Mouse (Mus musculus): ENCODE results near the gene Dkk2.
"Not testable (repeated sequence)": the region's sequence is repeated elsewhere in the genome, so short reads cannot be mapped to it uniquely, and the experiment has no call there.

Gene Dkk2

GRCm38 (mm10) chr3:132085112-132085822 lies at the start of gene Dkk2:
TSS of gene Dkk2 (plus strand) at chr3:132085292.
- in situ Hi-C loops (cut with MboI; ENCODE audit: low pct_unique_long_range_greater_than_20kb in 1 of 2, low sequenced_read_pairs in 2 of 2, unreplicated experiment in 1 of 2), result no loop called here

- in situ Hi-C loops (cut with MboI; ENCODE audit: low pct_unique_long_range_greater_than_20kb in 1 of 2, low sequenced_read_pairs in 2 of 2, unreplicated experiment in 1 of 2), result no loop called here
These were observed 48.4 kb upstream of the Dkk2 start for GRCm38 (mm10) chr3:132036704-132037103.

GRCm38 (mm10) chr3:132037670-132038069 lies 47.4 kb upstream of the Dkk2 start:
- in situ Hi-C loops (cut with MboI; ENCODE audit: low pct_unique_long_range_greater_than_20kb in 1 of 2, low sequenced_read_pairs in 2 of 2, unreplicated experiment in 1 of 2), result no loop called here

GRCm38 (mm10) chr3:132040066-132040465 lies 45.0 kb upstream of the Dkk2 start:
- in situ Hi-C loops (cut with MboI; ENCODE audit: low pct_unique_long_range_greater_than_20kb in 1 of 2, low sequenced_read_pairs in 2 of 2, unreplicated experiment in 1 of 2), result no loop called here

- in situ Hi-C loops (cut with MboI; ENCODE audit: low pct_unique_long_range_greater_than_20kb in 1 of 2, low sequenced_read_pairs in 2 of 2, unreplicated experiment in 1 of 2), result no loop called here
These were observed 34.1 kb upstream of the Dkk2 start for GRCm38 (mm10) chr3:132050884-132051457.

- in situ Hi-C loops (cut with MboI; ENCODE audit: low pct_unique_long_range_greater_than_20kb in 1 of 2, low sequenced_read_pairs in 2 of 2, unreplicated experiment in 1 of 2), result not testable (repeated sequence)
These were observed 22.3 kb upstream of the Dkk2 start for GRCm38 (mm10) chr3:132062816-132063215.

- in situ Hi-C loops (cut with MboI; ENCODE audit: low pct_unique_long_range_greater_than_20kb in 1 of 2, low sequenced_read_pairs in 2 of 2, unreplicated experiment in 1 of 2), result no loop called here
These were observed 21.7 kb upstream of the Dkk2 start for GRCm38 (mm10) chr3:132063374-132063773.

- in situ Hi-C loops (cut with MboI; ENCODE audit: low pct_unique_long_range_greater_than_20kb in 1 of 2, low sequenced_read_pairs in 2 of 2, unreplicated experiment in 1 of 2), result no loop called here
These were observed 21.1 kb upstream of the Dkk2 start for GRCm38 (mm10) chr3:132063966-132064365.

GRCm38 (mm10) chr3:132064920-132065319 lies 20.2 kb upstream of the Dkk2 start:
- in situ Hi-C loops (cut with MboI; ENCODE audit: low pct_unique_long_range_greater_than_20kb in 1 of 2, low sequenced_read_pairs in 2 of 2, unreplicated experiment in 1 of 2), result no loop called here

- in situ Hi-C loops (cut with MboI; ENCODE audit: low pct_unique_long_range_greater_than_20kb in 1 of 2, low sequenced_read_pairs in 2 of 2, unreplicated experiment in 1 of 2), result no loop called here
These were observed 14.1 kb upstream of the Dkk2 start for GRCm38 (mm10) chr3:132070949-132071348.

GRCm38 (mm10) chr3:132084018-132084417 lies 1.1 kb upstream of the Dkk2 start:
- in situ Hi-C loops (cut with MboI; ENCODE audit: low pct_unique_long_range_greater_than_20kb in 1 of 2, low sequenced_read_pairs in 2 of 2, unreplicated experiment in 1 of 2), result no loop called here

GRCm38 (mm10) chr3:132084680-132085079 lies 412 bp upstream of the Dkk2 start:
- in situ Hi-C loops (cut with MboI; ENCODE audit: low pct_unique_long_range_greater_than_20kb in 1 of 2, low sequenced_read_pairs in 2 of 2, unreplicated experiment in 1 of 2), result no loop called here

GRCm38 (mm10) chr3:132085823-132086350 lies 795 bp downstream of the Dkk2 start:
- in situ Hi-C loops (cut with MboI; ENCODE audit: low pct_unique_long_range_greater_than_20kb in 1 of 2, low sequenced_read_pairs in 2 of 2, unreplicated experiment in 1 of 2), result no loop called here

- in situ Hi-C loops (cut with MboI; ENCODE audit: low pct_unique_long_range_greater_than_20kb in 1 of 2, low sequenced_read_pairs in 2 of 2, unreplicated experiment in 1 of 2), result no loop called here
These were observed 1.4 kb downstream of the Dkk2 start for GRCm38 (mm10) chr3:132086461-132086860.

GRCm38 (mm10) chr3:132087011-132087486 lies 2.0 kb downstream of the Dkk2 start:
- in situ Hi-C loops (cut with MboI; ENCODE audit: low pct_unique_long_range_greater_than_20kb in 1 of 2, low sequenced_read_pairs in 2 of 2, unreplicated experiment in 1 of 2), result no loop called here

GRCm38 (mm10) chr3:132092983-132093382 lies 7.9 kb downstream of the Dkk2 start:
- in situ Hi-C loops (cut with MboI; ENCODE audit: low pct_unique_long_range_greater_than_20kb in 1 of 2, low sequenced_read_pairs in 2 of 2, unreplicated experiment in 1 of 2), result no loop called here

GRCm38 (mm10) chr3:132096296-132096695 lies 11.2 kb downstream of the Dkk2 start:
- in situ Hi-C loops (cut with MboI; ENCODE audit: low pct_unique_long_range_greater_than_20kb in 1 of 2, low sequenced_read_pairs in 2 of 2, unreplicated experiment in 1 of 2), result no loop called here

GRCm38 (mm10) chr3:132100746-132101145 lies 15.7 kb downstream of the Dkk2 start:
- in situ Hi-C loops (cut with MboI; ENCODE audit: low pct_unique_long_range_greater_than_20kb in 1 of 2, low sequenced_read_pairs in 2 of 2, unreplicated experiment in 1 of 2), result no loop called here

- in situ Hi-C loops (cut with MboI; ENCODE audit: low pct_unique_long_range_greater_than_20kb in 1 of 2, low sequenced_read_pairs in 2 of 2, unreplicated experiment in 1 of 2), result no loop called here
These were observed 17.9 kb downstream of the Dkk2 start for GRCm38 (mm10) chr3:132103020-132103419.

GRCm38 (mm10) chr3:132103454-132103853 lies 18.4 kb downstream of the Dkk2 start:
- in situ Hi-C loops (cut with MboI; ENCODE audit: low pct_unique_long_range_greater_than_20kb in 1 of 2, low sequenced_read_pairs in 2 of 2, unreplicated experiment in 1 of 2), result no loop called here

All from mouse embryonic stem cell (cell line).